Mouse (Mus musculus) MEL (cell line): ENCODE data around the gene Col4a6. TPM values are rescaled to one million over a fixed set of nuclear protein-coding genes. Genes with fewer than 3 reads are reported as not detected.

ENCODE experiments used
- DNase-seq: peaks from one replicate; pipeline ENCODE4 v3.0.0; 2011; ENCODE audit warnings: low read depth, low spot score
- H3K27ac ChIP-seq: 2 replicates; pipeline ENCODE4 v1.5.1; 2012; ENCODE audit warnings: low read depth, mild to moderate bottlenecking, control low read depth, low read length, moderate library complexity; ENCODE audit not compliant: control insufficient read depth
- H3K27me3 ChIP-seq, 2 experiments: fragments of 150-350 bp in 1 of 2; sonication (generic) in 1 of 2; 2 replicates each; pipeline ENCODE4 v1.6.1; 2012; ENCODE audit warnings: low read length in 2 of 2, mild to moderate bottlenecking in 2 of 2, improper control_type of control experiment in 1 of 2, moderate library complexity in 1 of 2; ENCODE audit not compliant: insufficient read depth in 2 of 2, control insufficient read depth in 1 of 2
- H3K36me3 ChIP-seq, 2 experiments: 2 replicates each; pipeline ENCODE4 v1.6.1; 2012 to 2014; ENCODE audit warnings: low read length in 2 of 2, improper control_type of control experiment in 1 of 2, inconsistent platforms in 1 of 2, mild to moderate bottlenecking in 1 of 2; ENCODE audit not compliant: insufficient read depth in 2 of 2, control insufficient read depth in 1 of 2
- H3K4me1 ChIP-seq, 2 experiments: fragments of 150-350 bp in 1 of 2; sonication (generic) in 1 of 2; 2 replicates each; pipeline ENCODE4 v1.6.1; 2012; ENCODE audit warnings: low read length in 2 of 2, improper control_type of control experiment in 1 of 2, mild to moderate bottlenecking in 1 of 2; ENCODE audit not compliant: insufficient read depth in 2 of 2, control insufficient read depth in 1 of 2
- H3K4me3 ChIP-seq, 2 experiments: fragments of 150-350 bp in 1 of 2; sonication (generic) in 1 of 2; 2 replicates each; pipeline ENCODE4 v1.5.1; 2012; ENCODE audit warnings: low read depth in 2 of 2, low read length in 2 of 2, mild to moderate bottlenecking in 2 of 2, moderate library complexity in 2 of 2, control low read depth in 1 of 2, improper control_type of control experiment in 1 of 2; ENCODE audit not compliant: control insufficient read depth in 1 of 2, insufficient read depth in 1 of 2
- H3K79me2 ChIP-seq: 2 replicates; pipeline ENCODE4 v1.6.1; 2012; ENCODE audit warnings: mild to moderate bottlenecking, low read length, moderate library complexity; ENCODE audit not compliant: control insufficient read depth, poor library complexity, insufficient read depth
- H3K9ac ChIP-seq: 2 replicates; pipeline ENCODE4 v1.6.1; 2012; ENCODE audit warnings: low read depth, mild to moderate bottlenecking, control low read depth, low read length, moderate library complexity; ENCODE audit not compliant: control insufficient read depth, poor library complexity, severe bottlenecking
- H3K9me3 ChIP-seq: fragments of 150-350 bp; sonication (generic); replicated peaks from 2 replicates; pipeline ENCODE4 v1.6.1; 2012; ENCODE audit warnings: mild to moderate bottlenecking, low read length, improper control_type of control experiment, moderate library complexity; ENCODE audit not compliant: insufficient read depth
- CHD1 ChIP-seq: IDR thresholded peaks from 2 replicates; pipeline ENCODE4 v1.6.1; 2012; ENCODE audit warnings: low read depth, mild to moderate bottlenecking, inconsistent platforms, low read length, improper control_type of control experiment
- CTCF ChIP-seq, 3 experiments: IDR thresholded peaks in 2 of 3; conservative IDR thresholded peaks in 1 of 3; 2 replicates each; pipeline ENCODE4 v1.5.1; 2011 to 2012; ENCODE audit warnings: low read length in 3 of 3, low read depth in 2 of 3, mild to moderate bottlenecking in 2 of 3, improper control_type of control experiment in 1 of 3, inconsistent platforms in 1 of 3, mixed read lengths in 1 of 3, moderate library complexity in 1 of 3; ENCODE audit not compliant: control insufficient read depth in 1 of 3, insufficient read depth in 1 of 3, poor library complexity in 1 of 3, severe bottlenecking in 1 of 3
- EP300 ChIP-seq, 2 experiments: IDR thresholded peaks; 2 replicates each; pipeline ENCODE4 v1.6.1; 2011; ENCODE audit warnings: improper control_type of control experiment in 2 of 2, low read length in 2 of 2, low read depth in 1 of 2, mild to moderate bottlenecking in 1 of 2
- ETS1 ChIP-seq: IDR thresholded peaks from 2 replicates; pipeline ENCODE4 v1.6.1; 2012; ENCODE audit warnings: low read depth, mild to moderate bottlenecking, inconsistent platforms, low read length, improper control_type of control experiment, moderate library complexity
- GABPA ChIP-seq: IDR thresholded peaks from 2 replicates; pipeline ENCODE4 v1.6.1; 2012; ENCODE audit warnings: low read depth, mild to moderate bottlenecking, inconsistent platforms, low read length, improper control_type of control experiment, moderate library complexity
- JUND ChIP-seq: IDR thresholded peaks from 2 replicates; pipeline ENCODE4 v1.6.1; 2011; ENCODE audit warnings: low read depth, mild to moderate bottlenecking, improper control_type of control experiment, low read length
- MAFK ChIP-seq: IDR thresholded peaks from 2 replicates; pipeline ENCODE4 v1.6.1; 2011; ENCODE audit warnings: low read depth, mild to moderate bottlenecking, low read length, improper control_type of control experiment, borderline replicate concordance
- MYB ChIP-seq: IDR thresholded peaks from 2 replicates; pipeline ENCODE4 v1.6.1; 2011; ENCODE audit warnings: mild to moderate bottlenecking, low read depth, low read length, improper control_type of control experiment
- MYC ChIP-seq: IDR thresholded peaks from 2 replicates; pipeline ENCODE4 v1.6.1; 2011; ENCODE audit warnings: low read depth, mild to moderate bottlenecking, low read length, improper control_type of control experiment, moderate library complexity
- NELFE ChIP-seq: IDR thresholded peaks from 2 replicates; pipeline ENCODE4 v1.6.1; 2011; ENCODE audit warnings: low read depth, low read length, improper control_type of control experiment
- POLR2A ChIP-seq, 2 experiments: IDR thresholded peaks; 2 replicates each; pipeline ENCODE4 v1.6.1; 2011 to 2012; ENCODE audit warnings: low read length in 2 of 2, mild to moderate bottlenecking in 2 of 2, control low read depth in 1 of 2, improper control_type of control experiment in 1 of 2, low read depth in 1 of 2, moderate library complexity in 1 of 2; ENCODE audit not compliant: control insufficient read depth in 1 of 2, insufficient read depth in 1 of 2, poor library complexity in 1 of 2
- POLR2AphosphoS2 ChIP-seq: IDR thresholded peaks from 2 replicates; pipeline ENCODE4 v1.6.1; 2011; ENCODE audit warnings: low read length, improper control_type of control experiment
- SMC3 ChIP-seq: IDR thresholded peaks from 2 replicates; pipeline ENCODE4 v1.6.1; 2011; ENCODE audit warnings: low read depth, low read length, improper control_type of control experiment
- TAL1 ChIP-seq: IDR thresholded peaks from 2 replicates; pipeline ENCODE4 v1.6.1; 2012; ENCODE audit warnings: mild to moderate bottlenecking, inconsistent platforms, low read length, moderate library complexity, mixed read lengths
- ZC3H11A ChIP-seq: IDR thresholded peaks from 2 replicates; pipeline ENCODE4 v1.6.1; 2012; ENCODE audit warnings: low read depth, mild to moderate bottlenecking, inconsistent platforms, low read length, improper control_type of control experiment
- ZMIZ1 ChIP-seq: IDR thresholded peaks from 2 replicates; pipeline ENCODE4 v1.6.1; 2012; ENCODE audit warnings: low read depth, mild to moderate bottlenecking, inconsistent platforms, low read length, improper control_type of control experiment, moderate library complexity
- polyA plus RNA-seq, 2 experiments: library from polyadenylated mRNA; stranded (reverse) in 1 of 2; unstranded in 1 of 2; fragments of >175 nt in 1 of 2; fragments of >200 nt in 1 of 2; gene quantifications; 2 replicates each; pipeline versions ENCODE4 v1.2.1 to v1.2.4; 2012; ENCODE audit warnings: low replicate concordance in 2 of 2, low read depth in 1 of 2; ENCODE audit not compliant: insufficient read length in 2 of 2, insufficient read depth in 1 of 2, missing spikeins in 1 of 2
- total RNA-seq: library from RNA; depleted of rRNA; stranded (reverse); fragments of 300-350 nt; gene quantifications from 2 replicates; pipeline ENCODE4 v1.2.3, GENCODE M21; 2012

Gene Col4a6
- total and polyA plus RNA-seq, 3 experiments = not detected

- H3K4me1 ChIP-seq = no peaks in the 10 kb centered on the region
- H3K36me3 ChIP-seq = no peaks in the 10 kb centered on the region
- TF ChIP-seq EP300 (IDR thresholded peaks at IDR 0.05; ENCODE audit: low read depth in 1 of 2, low read length in 2 of 2) = no peak
- TF ChIP-seq POLR2A (IDR thresholded peaks at IDR 0.05; ENCODE audit: control insufficient read depth in 1 of 2, insufficient read depth in 1 of 2, low read depth in 1 of 2, low read length in 2 of 2, poor library complexity in 1 of 2) = no peak
- no peak for TF ChIP-seq ZC3H11A
- no peak for TF ChIP-seq POLR2AphosphoS2
- TF ChIP-seq CHD1 = no peak
- no peak for TF ChIP-seq ZMIZ1
- TF ChIP-seq MYC = no peak
- TF ChIP-seq GABPA = no peak
- TF ChIP-seq SMC3 = no peak
- TF ChIP-seq MAFK = no peak
- TF ChIP-seq ETS1 = no peak
- no peak for TF ChIP-seq JUND
- no peak for TF ChIP-seq CTCF (IDR thresholded peaks at IDR 0.05 in 2 of 3, conservative IDR thresholded peaks at IDR 0.05 in 1 of 3; ENCODE audit: control insufficient read depth in 1 of 3, insufficient read depth in 1 of 3, low read depth in 2 of 3, low read length in 3 of 3, poor library complexity in 1 of 3, severe bottlenecking in 1 of 3)
- TF ChIP-seq NELFE = no peak
- TF ChIP-seq TAL1 = no peak
- no peak for TF ChIP-seq MYB
- TF ChIP-seq, all 39 proteins: peak for 0
- no peak for DNase-seq
- Histone ChIP-seq H3K27ac (no peak overlapping the region), H3K9ac (no peak overlapping the region), H3K27me3 (no peaks in the 10 kb centered on the region), H3K4me3 (no peak overlapping the region), H3K79me2 (no peaks in the 10 kb centered on the region), H3K9me3 (no peaks in the 10 kb centered on the region)
Measured at GRCm38 (mm10) chrX:141292702-141293462, 181.0 kb downstream of the Col4a6 start.

- no peak for TF ChIP-seq SMC3
- TF ChIP-seq, all 39 proteins: peak for 0
- H3K27me3 ChIP-seq = no peaks in the 10 kb centered on the region
- H3K4me1 ChIP-seq = no peaks in the 10 kb centered on the region
- no peak overlapping the region for H3K4me3 ChIP-seq
- no peaks in the 10 kb centered on the region for H3K9me3 ChIP-seq
- H3K27ac ChIP-seq = no peak overlapping the region
- H3K79me2 ChIP-seq = no peaks in the 10 kb centered on the region
- H3K9ac ChIP-seq = no peak overlapping the region
- DNase-seq = peak; percentile 23
- H3K36me3 ChIP-seq = no peaks in the 10 kb centered on the region
Measured at GRCm38 (mm10) chrX:141276397-141276796, 197.5 kb downstream of the Col4a6 start.
